Mouse (Mus musculus): Measurements from ENCODE around the gene Snf8. TPM values are rescaled to one million over a fixed set of nuclear protein-coding genes. Genes with fewer than 3 reads are reported as not detected.
A peak's percentile ranks its signal among the peaks of the same experiment; 100 is the strongest.

The Snf8 gene
- 106 and 107 TPM in 2 replicates for polyA plus RNA-seq (2016; fragmentation: Nextera tagmentation; extraction: Ambion mirVana)

DNA sequence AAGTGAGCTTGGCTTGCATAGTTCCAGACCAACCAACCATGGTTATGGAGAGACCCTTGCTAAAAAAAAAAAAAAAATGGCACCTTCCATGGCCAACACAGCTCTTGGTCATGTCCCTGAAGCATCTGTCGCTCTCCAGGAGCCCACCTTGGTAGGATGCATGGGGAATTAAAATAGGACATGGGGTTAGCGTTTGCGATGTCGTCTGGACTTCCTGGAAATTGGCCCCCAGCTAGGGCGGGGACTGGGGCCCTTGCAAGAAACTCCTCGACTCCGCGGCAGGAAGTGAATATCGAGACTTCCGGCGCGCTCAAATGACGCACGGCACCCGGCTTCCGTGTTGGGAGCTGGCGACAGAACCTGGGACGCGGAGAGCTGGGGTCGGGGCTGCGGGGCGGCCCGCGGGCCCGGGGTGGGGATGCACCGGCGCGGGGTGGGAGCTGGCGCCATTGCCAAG lies at the start of gene Snf8:
Gene Snf8, plus strand, starts transcription at position 290 of the 457 bp plus-strand sequence.
- Histone ChIP-seq H3K36me3 (replicated peaks) (peaks cover 17% of the 10 kb centered on the region), H3K4me1 (peaks cover 14% of the 10 kb centered on the region), H3K9me3 (no peaks in the 10 kb centered on the region), H3K27me3 (replicated peaks; ENCODE audit: low read depth, poor library complexity, severe bottlenecking) (no peaks in the 10 kb centered on the region; the same call in 1 of the 2 replicates), H3K4me3 (peak within 1 kb of the TSS; percentile 92), H3K27ac (replicated peaks) (peak within 1 kb of the TSS; percentile 82)
- DNase-seq (ENCODE audit: low spot score), result peak; percentile 94
- under 1% methylated on average over 29 of the region's 29 CpGs for WGBS

DNA sequence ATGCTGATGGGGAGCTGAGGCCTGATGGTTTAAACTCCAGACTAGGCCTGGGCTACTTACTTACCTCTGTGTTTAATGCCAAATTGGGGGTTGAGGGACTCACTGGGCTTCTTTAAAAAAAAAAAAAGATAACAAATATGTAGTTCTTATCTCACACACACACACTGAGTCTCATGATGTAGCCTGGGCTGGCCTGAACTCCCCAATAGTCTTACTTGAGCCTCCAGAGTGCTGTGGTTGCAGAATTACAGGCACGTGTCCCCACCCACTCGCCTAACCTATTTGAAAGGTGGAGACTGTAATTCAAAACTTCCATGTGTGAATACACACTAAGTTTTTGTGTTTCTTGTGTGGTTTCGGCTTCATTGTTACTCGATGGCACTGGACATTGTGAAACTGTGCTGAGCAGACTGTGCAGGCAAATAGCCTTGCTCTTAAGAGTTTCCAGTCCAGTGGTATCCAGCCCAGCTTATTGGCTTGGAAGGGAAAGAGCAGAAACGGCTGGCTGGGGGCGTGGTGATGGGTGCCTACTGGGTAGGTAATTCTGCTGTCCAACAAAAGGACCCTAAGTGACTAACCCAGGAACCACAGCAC lies 46.7 kb upstream of the Snf8 start:
- 76% methylated on average over 6 of the region's 6 CpGs for WGBS
- Histone ChIP-seq H3K27me3 (replicated peaks; ENCODE audit: low read depth, poor library complexity, severe bottlenecking) (no peaks in the 10 kb centered on the region), H3K4me3 (no peak overlapping the region), H3K27ac (replicated peaks) (peak overlapping the region; percentile 21; the same call in 1 of the 2 replicates), H3K4me1 (peaks cover 84% of the 10 kb centered on the region), H3K9me3 (no peaks in the 10 kb centered on the region), H3K36me3 (replicated peaks) (peaks cover 58% of the 10 kb centered on the region)
- no peak for DNase-seq (ENCODE audit: low spot score)

DNA sequence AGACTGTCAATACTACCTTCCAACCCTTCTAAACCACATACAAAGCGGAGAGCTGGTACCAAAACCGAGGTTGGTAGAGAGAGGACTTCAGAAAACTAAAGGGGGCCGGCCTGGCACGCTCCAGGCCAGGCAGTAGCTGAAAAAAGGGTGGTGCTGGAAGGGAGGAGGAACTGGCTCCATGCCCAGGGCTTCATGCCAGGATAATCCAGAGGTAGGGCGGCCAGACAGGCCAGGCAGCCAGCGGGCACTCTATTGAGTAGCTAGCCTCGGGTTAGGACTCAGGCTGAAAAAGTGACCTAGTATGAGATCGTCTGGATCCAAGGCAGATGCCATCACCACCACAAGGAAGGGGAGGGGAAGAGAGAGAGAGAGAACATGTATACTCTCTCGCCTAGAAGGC lies 46.2 kb upstream of the Snf8 start:
- peak overlapping the region; percentile 21 for H3K27ac ChIP-seq (replicated peaks)
- H3K27me3 ChIP-seq (replicated peaks; ENCODE audit: low read depth, poor library complexity, severe bottlenecking), result no peaks in the 10 kb centered on the region
- H3K9me3 ChIP-seq, result no peaks in the 10 kb centered on the region
- peak overlapping the region; percentile 11; the same call in 1 of the 2 replicates for H3K4me3 ChIP-seq
- no peak for DNase-seq (ENCODE audit: low spot score)
- 82% methylated on average over 9 of the region's 9 CpGs for WGBS
- peaks cover 84% of the 10 kb centered on the region for H3K4me1 ChIP-seq
- H3K36me3 ChIP-seq (replicated peaks), result peaks cover 61% of the 10 kb centered on the region

DNA sequence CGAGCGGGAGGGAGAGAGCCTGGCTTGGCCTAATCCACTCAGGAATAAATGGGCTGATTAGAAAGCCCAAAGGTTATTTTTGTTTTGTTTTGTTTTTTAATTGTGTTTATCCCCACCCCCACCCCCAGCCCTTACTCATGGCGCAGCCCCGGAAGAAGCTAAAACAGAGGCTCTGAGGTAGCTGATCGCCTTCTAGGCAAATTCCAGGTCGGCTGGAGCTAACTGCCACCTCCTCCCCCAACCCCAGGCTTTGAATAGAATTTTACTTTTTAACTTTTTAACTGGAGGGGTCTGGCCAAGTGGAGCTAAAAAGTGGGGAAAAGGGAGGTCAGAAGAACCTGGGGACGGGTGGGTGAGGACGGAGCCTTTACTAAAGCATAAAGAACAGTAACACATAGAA lies 44.8 kb upstream of the Snf8 start:
- Histone ChIP-seq H3K4me1 (peaks cover 82% of the 10 kb centered on the region), H3K36me3 (replicated peaks) (peaks cover 69% of the 10 kb centered on the region), H3K27me3 (replicated peaks; ENCODE audit: low read depth, poor library complexity, severe bottlenecking) (no peaks in the 10 kb centered on the region), H3K9me3 (peaks cover 7% of the 10 kb centered on the region), H3K4me3 (peak overlapping the region; percentile 65), H3K27ac (replicated peaks) (peak overlapping the region; percentile 99)
- 28% methylated on average over 8 of the region's 8 CpGs for WGBS
- no peak for DNase-seq (ENCODE audit: low spot score)

GRCm38 (mm10) chr11:95990431-95990830 lies 44.3 kb upstream of the Snf8 start:
- 27% methylated on average over 4 of the region's 4 CpGs for WGBS
- Histone ChIP-seq H3K4me1 (peaks cover 80% of the 10 kb centered on the region), H3K27me3 (replicated peaks; ENCODE audit: low read depth, poor library complexity, severe bottlenecking) (no peaks in the 10 kb centered on the region), H3K9me3 (peaks cover 7% of the 10 kb centered on the region), H3K4me3 (peak overlapping the region; percentile 65), H3K36me3 (replicated peaks) (peaks cover 69% of the 10 kb centered on the region), H3K27ac (replicated peaks) (peak overlapping the region; percentile 99)
- no peak for DNase-seq (ENCODE audit: low spot score)

GRCm38 (mm10) chr11:95990886-95991708 lies 43.6 kb upstream of the Snf8 start:
- Histone ChIP-seq H3K27me3 (replicated peaks; ENCODE audit: low read depth, poor library complexity, severe bottlenecking) (no peaks in the 10 kb centered on the region), H3K27ac (replicated peaks) (peak overlapping the region; percentile 99), H3K9me3 (peaks cover 7% of the 10 kb centered on the region), H3K4me3 (peak overlapping the region; percentile 65), H3K36me3 (replicated peaks) (peaks cover 69% of the 10 kb centered on the region), H3K4me1 (peaks cover 78% of the 10 kb centered on the region)
- 2% methylated on average over 47 of the region's 49 CpGs for WGBS
- DNase-seq (ENCODE audit: low spot score), result peak; percentile 98

GRCm38 (mm10) chr11:95994151-95994550 lies 40.5 kb upstream of the Snf8 start:
- Histone ChIP-seq H3K27me3 (replicated peaks; ENCODE audit: low read depth, poor library complexity, severe bottlenecking) (no peaks in the 10 kb centered on the region), H3K4me3 (peak overlapping the region; percentile 38; the same call in 1 of the 2 replicates), H3K36me3 (replicated peaks) (peaks cover 75% of the 10 kb centered on the region), H3K27ac (replicated peaks) (0 out of 2 replicates have a peak overlapping the region, but pooled peaks have one; percentile 71), H3K9me3 (peaks cover 7% of the 10 kb centered on the region), H3K4me1 (peaks cover 61% of the 10 kb centered on the region)
- 93% methylated on average over 8 of the region's 8 CpGs for WGBS
- no peak for DNase-seq (ENCODE audit: low spot score)

GRCm38 (mm10) chr11:96003100-96003900 lies 31.4 kb upstream of the Snf8 start:
- 3% methylated on average over 12 of the region's 12 CpGs for WGBS

GRCm38 (mm10) chr11:96003969-96004792 lies 30.5 kb upstream of the Snf8 start:
- DNase-seq (ENCODE audit: low spot score), result peak; percentile 37
- WGBS, result under 1% methylated on average over 32 of the region's 32 CpGs

More at GRCm38 (mm10) chr11:96003100-96003900, 31.4 kb upstream of the Snf8 start:
- H3K36me3 ChIP-seq (replicated peaks), result peaks cover 33% of the 10 kb centered on the region
- DNase-seq (ENCODE audit: low spot score), result peak; percentile 56
- H3K4me1 ChIP-seq, result peaks cover 48% of the 10 kb centered on the region
- H3K27me3 ChIP-seq (replicated peaks; ENCODE audit: low read depth, poor library complexity, severe bottlenecking), result no peaks in the 10 kb centered on the region
- peak overlapping the region; percentile 99 for H3K27ac ChIP-seq (replicated peaks)
- H3K4me3 ChIP-seq, result peak overlapping the region; percentile 85
- no peaks in the 10 kb centered on the region for H3K9me3 ChIP-seq

DNA sequence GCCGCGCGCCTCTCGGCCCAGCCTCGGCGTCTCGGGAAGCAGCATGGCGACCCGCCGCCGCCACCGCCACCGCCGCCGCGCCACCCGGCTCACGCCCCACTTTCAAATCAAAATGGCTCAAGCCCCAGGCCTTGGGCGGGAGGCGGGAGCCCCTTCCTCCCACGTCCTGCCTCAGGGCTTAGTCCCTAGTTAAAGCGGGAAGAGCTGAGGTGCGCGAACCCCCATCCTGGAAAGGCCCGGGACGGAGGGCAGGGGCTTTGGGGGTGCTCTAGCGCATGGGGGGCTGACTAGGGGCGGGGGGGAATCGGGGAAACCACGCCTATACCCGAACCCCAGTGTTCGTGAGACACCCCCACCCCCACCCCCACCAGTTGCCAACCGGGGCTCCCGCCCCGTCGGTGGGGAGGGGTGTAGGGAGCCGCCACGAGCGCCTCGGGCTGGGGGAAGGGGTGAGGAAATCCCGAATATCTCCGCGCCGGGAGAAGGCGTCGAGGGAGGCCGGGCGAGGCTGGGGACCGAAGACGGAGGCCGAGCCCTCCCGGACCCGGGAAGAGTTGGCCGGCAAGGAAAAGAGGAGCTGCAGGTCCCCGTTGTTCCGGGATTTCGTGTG lies 29.8 kb upstream of the Snf8 start:
- peak; percentile 74 for DNase-seq (ENCODE audit: low spot score)
- under 1% methylated on average over 57 of the region's 57 CpGs for WGBS
- Histone ChIP-seq H3K4me1 (peaks cover 53% of the 10 kb centered on the region), H3K9me3 (no peaks in the 10 kb centered on the region), H3K36me3 (replicated peaks) (peaks cover 19% of the 10 kb centered on the region), H3K4me3 (peak overlapping the region; percentile 85), H3K27ac (replicated peaks) (peak overlapping the region; percentile 99), H3K27me3 (replicated peaks; ENCODE audit: low read depth, poor library complexity, severe bottlenecking) (no peaks in the 10 kb centered on the region)

More at GRCm38 (mm10) chr11:96003969-96004792, 30.5 kb upstream of the Snf8 start:
- H3K4me3 ChIP-seq, result peak overlapping the region; percentile 85
- peaks cover 53% of the 10 kb centered on the region for H3K4me1 ChIP-seq
- H3K36me3 ChIP-seq (replicated peaks), result peaks cover 26% of the 10 kb centered on the region
- H3K27ac ChIP-seq (replicated peaks), result peak overlapping the region; percentile 99
- no peaks in the 10 kb centered on the region for H3K27me3 ChIP-seq (replicated peaks; ENCODE audit: low read depth, poor library complexity, severe bottlenecking)
- H3K9me3 ChIP-seq, result no peaks in the 10 kb centered on the region

Measured in embryonic facial prominence, embryonic 10.5 days (tissue).